Mouse (Mus musculus) B cell, adult (primary cell): ENCODE data around the gene Ssty1. TPM values are rescaled to one million over a fixed set of nuclear protein-coding genes. Genes with fewer than 3 reads are reported as not detected.

Experiments used
- total RNA-seq: library from RNA; stranded (reverse); gene quantifications from 4 replicates; pipeline ENCODE4 v1.2.4, GENCODE M21; 2023; ENCODE audit not compliant: inconsistent age

Gene Ssty1
- not detected in 4 replicates for total RNA-seq

DNA sequence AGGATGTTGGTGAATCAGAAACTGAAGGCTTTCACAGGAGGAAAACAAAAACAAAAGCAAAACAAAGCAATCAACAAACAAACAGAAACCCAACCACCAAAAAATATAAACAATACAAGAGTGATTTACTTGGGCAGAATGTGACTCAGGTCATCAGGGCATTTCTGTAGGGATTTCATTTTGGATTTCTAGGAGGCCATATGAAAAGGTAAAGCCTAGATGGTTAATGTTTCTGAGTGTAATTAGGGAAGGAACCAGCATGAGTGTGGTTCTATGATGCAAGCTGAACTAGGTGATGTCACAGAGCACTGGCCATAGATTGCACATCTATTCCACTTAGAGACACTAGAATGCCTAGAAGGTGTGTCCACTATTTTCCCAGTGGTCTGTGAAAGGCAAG lies at the start of gene Ssty1:
Gene Ssty1 (plus strand): TSS at position 301 of the 400 bp plus-strand sequence.

GRCm38 (mm10) chrY:18061712-18062111 lies 27.2 kb upstream of the Ssty1 start, which contains the start of gene Gm21764:
Gene Gm21764, minus strand, starts transcription at chrY:18061812.

Other genes starting within 250 kb of the Ssty1 start
- not detected in 4 replicates for gene Gm21904, start 242.8 kb upstream of the Ssty1 start, total RNA-seq
- not detected in 4 replicates for gene Gm20772, start 214.4 kb upstream of the Ssty1 start, total RNA-seq
- not detected in 4 replicates for gene Gm20831, start 214.4 kb upstream of the Ssty1 start, total RNA-seq
- not detected in 4 replicates for gene Srsy, start 151.8 kb upstream of the Ssty1 start, total RNA-seq
- not detected in 4 replicates for gene Gm21764, start 27.3 kb upstream of the Ssty1 start, total RNA-seq